Mouse (Mus musculus) hematopoietic stem cell, adult 5-6 weeks (primary cell): ENCODE measurements around the gene Palld. TPM values are rescaled to one million over a fixed set of nuclear protein-coding genes. Genes with fewer than 3 reads are reported as not detected.

Experiments
- ATAC-seq, 2 experiments: fragments of 125-278 bp in 1 of 2; replicated peaks in 1 of 2; 2 replicates each; pipeline ENCODE4 v1.8.0; 2016 to 2017; ENCODE audit warnings: inconsistent platforms in 2 of 2, mild to moderate bottlenecking in 2 of 2, moderate number of reproducible peaks in 2 of 2, low read depth in 1 of 2, moderate TSS enrichment in 1 of 2; ENCODE audit not compliant: low FRiP score in 2 of 2, poor library complexity in 2 of 2, severe bottlenecking in 2 of 2, insufficient read depth in 1 of 2, low TSS enrichment in 1 of 2
- total RNA-seq: library from RNA; stranded (forward); fragments of 172-1452, 232-1000 nt; gene quantifications from 2 replicates; pipeline ENCODE4 v1.2.3, GENCODE M21; 2017

Palld gene
- total RNA-seq, 1 experiment from 2014 or later: 2.2 TPM

DNA sequence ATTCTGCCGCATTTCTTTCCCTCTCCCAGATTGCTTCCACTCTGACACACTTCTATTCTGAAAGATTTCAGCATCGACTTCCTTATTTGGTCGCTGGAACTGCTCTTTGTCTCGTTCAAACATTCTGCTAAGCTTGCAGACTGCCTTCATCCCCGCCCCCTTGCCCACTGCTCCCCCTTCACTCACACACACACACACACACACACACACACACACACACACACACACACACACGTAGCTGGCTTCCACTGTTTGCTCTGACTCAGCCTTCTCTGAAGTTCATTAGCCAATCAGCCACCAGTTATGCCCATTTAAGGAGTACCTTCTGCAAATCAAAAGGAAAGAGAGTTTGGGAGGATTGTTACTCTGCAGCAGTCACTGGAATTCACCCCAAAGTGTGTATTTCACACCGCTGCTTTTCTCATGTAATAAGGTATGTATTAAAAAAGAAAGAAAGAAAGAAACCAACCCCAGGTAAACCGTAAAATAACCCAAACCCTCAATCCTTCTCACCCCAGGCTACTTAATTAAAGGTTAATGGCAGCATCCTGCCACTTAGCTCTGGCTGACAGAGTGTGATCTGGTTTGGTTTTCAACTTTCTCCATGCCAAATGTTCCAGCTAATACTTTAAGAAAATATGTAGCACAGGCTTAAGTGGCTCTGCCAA, 295.6 kb downstream of the Palld start:
- ATAC-seq: peak; percentile 90 to 97

GRCm38 (mm10) chr8:61604871-61605270, 297.6 kb downstream of the Palld start:
- ATAC-seq: no peak

- no peak for ATAC-seq
Observed at GRCm38 (mm10) chr8:61596889-61597288, 305.6 kb downstream of the Palld start.

DNA sequence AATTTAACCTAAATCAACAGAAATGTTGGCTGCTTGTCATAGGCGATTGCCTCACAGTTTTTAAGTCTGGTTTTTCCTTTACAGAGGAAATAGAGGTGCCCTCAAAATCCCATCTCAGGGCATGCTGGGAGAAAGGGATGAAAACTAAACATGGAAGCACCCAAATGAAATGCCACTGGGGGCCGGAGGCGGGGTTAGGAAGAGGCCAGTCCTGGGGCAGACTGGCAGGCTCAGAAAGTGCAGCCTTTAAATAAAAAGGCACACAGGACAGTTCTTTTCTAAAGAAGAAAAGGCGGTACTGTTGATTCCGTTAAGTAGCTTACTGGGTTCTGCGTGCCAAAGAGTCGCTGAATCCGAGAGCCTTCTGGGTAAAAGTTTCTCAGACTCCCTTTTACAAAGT, 311.0 kb downstream of the Palld start:
- 0 out of 4 replicates have a peak, but pooled peaks of 1 of the 2 experiments have one; percentile 1 for ATAC-seq

DNA sequence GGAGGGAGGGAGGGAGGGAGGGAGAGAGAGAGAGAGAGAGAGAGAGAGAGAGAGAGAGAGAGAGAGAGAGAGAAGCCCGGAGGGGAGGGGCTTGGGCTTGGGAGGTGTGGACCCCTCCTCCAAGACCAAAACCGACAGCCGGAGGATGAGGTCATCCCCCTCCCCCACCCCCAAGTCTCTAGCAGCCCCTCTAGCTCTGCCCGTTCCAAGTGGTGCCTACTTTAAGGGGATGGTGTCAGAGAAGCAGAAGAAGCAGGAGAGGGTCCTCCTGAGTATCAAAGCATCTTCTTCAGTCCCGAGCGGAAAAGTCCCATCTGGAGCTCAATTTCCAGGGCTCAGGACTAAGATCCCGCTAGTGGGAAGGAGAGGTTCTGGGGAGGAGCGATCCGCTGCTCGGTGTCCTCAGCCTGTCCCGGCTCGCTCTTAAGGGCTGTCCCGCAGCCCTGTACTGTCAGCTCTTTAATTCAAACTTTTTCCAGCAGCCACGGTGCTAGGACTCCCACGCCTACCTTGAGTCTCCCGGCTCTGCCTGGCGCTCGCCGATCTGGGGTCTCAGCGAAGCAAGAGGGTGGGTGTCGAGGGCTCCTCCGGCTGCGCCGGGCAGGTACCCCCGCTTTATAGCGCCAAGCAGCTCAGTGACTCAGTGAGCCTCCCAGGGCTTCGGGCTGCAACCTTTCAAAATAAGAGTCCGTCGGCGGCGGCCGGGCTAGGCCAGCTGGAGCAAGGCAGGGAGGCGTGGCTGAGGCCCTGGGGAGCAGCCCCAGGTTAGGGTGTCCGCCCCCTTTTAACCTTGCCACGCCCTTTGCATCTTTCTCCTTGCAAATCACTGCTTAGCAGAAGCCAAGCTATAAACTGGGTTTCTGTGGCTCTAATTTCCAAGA, 311.7 kb downstream of the Palld start:
- ATAC-seq: peak; percentile 92 to 95

DNA sequence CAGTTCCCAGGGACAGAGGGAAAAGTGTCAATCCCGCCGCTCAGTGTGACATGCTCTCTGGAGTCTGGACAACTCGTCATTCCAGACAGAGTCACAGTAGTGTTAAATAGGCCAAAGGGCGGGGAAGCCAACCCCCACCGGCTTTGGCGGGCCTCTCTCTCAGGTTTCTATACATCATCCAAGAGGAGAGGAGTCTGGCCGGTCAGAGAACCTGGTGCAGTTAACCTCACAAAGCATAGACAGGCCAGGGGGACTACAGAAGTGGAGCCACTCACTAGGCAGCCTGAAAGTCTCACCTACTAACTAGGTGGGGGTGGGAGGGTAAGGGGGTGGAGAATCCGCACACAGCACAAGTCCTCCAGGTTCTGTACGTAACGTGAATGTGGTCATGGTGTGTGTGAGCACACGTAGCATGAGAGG, 312.5 kb downstream of the Palld start:
- ATAC-seq: no peak

DNA sequence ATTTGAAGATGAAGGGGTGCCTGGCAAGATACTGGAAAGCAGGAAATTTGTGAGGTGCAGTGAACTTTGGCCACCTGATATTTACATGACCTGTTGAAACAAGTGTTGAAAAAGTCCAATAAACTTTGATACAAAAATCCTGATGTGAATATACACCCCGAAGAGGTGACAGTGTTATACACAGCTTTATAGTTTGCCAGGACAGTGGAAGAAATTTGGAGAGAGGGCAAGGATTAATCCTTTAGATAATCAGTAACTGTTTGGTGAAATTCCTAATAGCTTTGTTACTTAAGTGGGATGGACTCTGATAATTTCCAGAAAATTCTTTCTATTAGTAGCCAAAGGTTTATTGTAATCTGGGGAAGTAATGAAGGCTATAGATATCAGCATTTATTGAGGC, 314.2 kb downstream of the Palld start:
- ATAC-seq: no peak

DNA sequence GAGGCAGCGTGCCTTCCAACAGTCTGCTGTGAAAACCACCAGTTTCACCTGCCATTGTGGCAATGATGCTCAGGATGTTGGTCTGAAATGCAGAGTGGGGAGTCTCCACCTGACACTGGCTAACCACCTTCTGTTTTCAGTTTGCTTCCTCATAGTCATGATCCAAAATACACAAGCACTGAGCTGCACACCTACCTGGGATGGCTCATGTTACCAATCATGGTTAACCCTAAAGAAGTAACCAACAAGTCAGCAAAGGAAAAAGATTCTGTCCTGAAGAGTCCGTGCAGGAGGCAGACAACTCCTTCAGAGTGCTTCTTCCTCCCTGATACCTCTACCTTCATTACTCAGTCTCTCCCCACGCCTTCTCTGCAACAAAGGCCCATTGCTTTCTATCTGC, 314.8 kb downstream of the Palld start:
- no peak for ATAC-seq

DNA sequence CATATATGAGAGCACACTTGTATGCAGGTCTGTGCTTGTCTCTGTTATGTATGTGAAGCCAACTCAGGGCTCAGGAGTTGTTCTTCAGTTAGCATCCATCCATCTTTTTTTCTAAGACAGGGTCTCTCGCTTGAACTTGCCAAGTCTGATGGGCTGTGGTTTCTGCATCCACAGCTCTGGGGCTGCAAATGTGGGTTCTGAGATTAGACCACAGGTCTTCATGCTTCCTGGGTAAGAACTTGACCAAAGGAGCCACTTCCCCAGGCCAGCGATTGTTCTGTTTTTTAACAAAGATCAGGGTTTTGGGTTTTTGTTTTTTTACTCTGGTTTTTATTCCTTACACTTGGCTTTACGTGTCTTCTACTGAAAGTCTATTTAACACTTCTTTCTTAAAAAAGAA, 316.0 kb downstream of the Palld start:
- peak; percentile 40 to 51; a peak in 3 of 4 replicates for ATAC-seq

DNA sequence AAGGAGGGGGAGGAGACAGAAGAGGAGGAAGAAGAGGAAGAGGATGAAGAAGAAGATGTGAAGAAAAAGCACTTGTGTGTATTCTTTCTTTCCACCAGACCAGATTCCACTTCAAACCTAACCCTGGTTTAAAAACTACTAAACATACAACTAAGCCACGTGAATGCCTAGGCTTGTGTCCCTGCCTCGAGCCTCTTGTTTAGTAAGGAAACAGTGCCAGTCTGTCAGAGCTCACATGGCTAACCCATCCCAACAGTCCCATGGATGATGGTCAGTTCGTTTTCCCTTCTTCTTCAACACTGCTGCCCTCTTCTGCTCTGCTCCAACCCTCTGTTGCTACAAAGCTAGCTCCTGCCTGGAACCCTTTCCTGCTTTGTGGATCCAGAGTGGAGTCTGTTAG, 316.7 kb downstream of the Palld start:
- ATAC-seq: no peak

- peak; percentile 75 to 77 for ATAC-seq
Observed at GRCm38 (mm10) chr8:61584714-61585383, 317.6 kb downstream of the Palld start.

- ATAC-seq: no peak
Observed at GRCm38 (mm10) chr8:61582547-61582946, 319.9 kb downstream of the Palld start.

DNA sequence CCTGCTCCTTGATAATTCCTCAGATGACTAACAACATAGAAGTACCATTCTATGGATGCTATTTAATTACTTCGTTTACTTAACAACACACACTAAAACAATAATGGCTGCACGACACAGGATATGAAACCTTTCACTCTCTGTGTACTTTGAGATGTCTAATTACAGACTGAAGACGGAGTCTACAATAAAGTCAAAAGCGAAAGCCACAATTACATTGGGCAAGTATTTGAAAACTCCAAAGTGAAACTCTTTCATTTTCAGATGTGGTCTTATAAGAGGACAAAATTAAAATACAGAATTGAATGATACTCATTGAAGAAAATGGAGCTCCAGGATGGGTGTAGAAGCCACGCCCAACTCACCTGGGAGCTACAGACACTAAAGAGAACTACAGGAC, 321.2 kb downstream of the Palld start:
- no peak for ATAC-seq

- ATAC-seq: no peak
Observed at GRCm38 (mm10) chr8:61579831-61580230, 322.7 kb downstream of the Palld start.

DNA sequence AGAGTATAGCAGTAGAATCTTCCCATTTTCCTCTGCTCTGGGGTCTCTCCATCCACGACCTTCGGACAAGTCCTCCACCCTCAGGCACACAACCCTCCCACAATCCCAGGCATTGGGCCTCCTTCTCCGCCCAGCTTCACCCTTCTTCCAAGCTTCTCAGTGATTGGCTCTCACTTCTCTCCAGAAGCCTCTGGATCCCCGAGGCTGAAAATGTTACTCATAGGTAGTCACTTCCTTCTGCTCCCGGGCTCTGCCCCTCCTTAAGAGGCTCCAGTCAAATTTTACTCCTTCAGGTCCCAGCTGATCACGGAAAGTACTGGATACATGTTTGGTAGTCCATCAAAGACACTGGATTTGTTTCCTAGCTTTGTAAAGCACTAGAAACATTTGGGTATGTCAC, 323.7 kb downstream of the Palld start:
- 0 out of 4 replicates have a peak, but pooled peaks have one; percentile 2 to 23 for ATAC-seq

GRCm38 (mm10) chr8:61575096-61575653, 327.3 kb downstream of the Palld start:
- ATAC-seq: no peak

- ATAC-seq: no peak
Observed at GRCm38 (mm10) chr8:61574526-61574925, 328.0 kb downstream of the Palld start.
